Mouse (Mus musculus): ENCODE results near the gene Ldb1. TPM values are rescaled to one million over a fixed set of nuclear protein-coding genes. Genes with fewer than 3 reads are reported as not detected.

Ldb1 gene
- polyA plus RNA-seq, 1 experiment from 2014 or later = 82.5 TPM

GRCm38 (mm10) chr19:46078535-46078934 lies 33.5 kb upstream of the Ldb1 start:
- H3K9ac ChIP-seq (ENCODE audit: low read depth, low read length) = no peak overlapping the region
- peaks cover 12% of the 10 kb centered on the region for H3K4me1 ChIP-seq (replicated peaks; ENCODE audit: insufficient read depth, low read length)
- no peak overlapping the region for H3K27ac ChIP-seq
- no peak overlapping the region for H3K4me3 ChIP-seq (replicated peaks; ENCODE audit: low read depth, low read length)
- no peak for TF ChIP-seq CTCF (IDR thresholded peaks at IDR 0.05; ENCODE audit: low read depth)
- DNase-seq (ENCODE audit: low spot score) = no peak
- H3K27me3 ChIP-seq (ENCODE audit: insufficient read depth, low read length) = no peaks in the 10 kb centered on the region
- H3K36me3 ChIP-seq (ENCODE audit: insufficient read depth, low read length) = peaks cover 49% of the 10 kb centered on the region
- H3K9me3 ChIP-seq (replicated peaks; ENCODE audit: low read length) = no peaks in the 10 kb centered on the region
- ATAC-seq (replicated peaks; ENCODE audit: low FRiP score, low read depth) = no peak
- H3K4me2 ChIP-seq (ENCODE audit: low read length) = no peak overlapping the region
- WGBS = 62% methylated on average over 3 of the region's 3 CpGs

GRCm38 (mm10) chr19:46075616-46076607 lies 30.9 kb upstream of the Ldb1 start, which contains the start of gene Nolc1:
Gene Nolc1, plus strand, starts transcription at chr19:46075863.
- under 1% methylated on average over 66 of the region's 66 CpGs for WGBS
- DNase-seq (ENCODE audit: low spot score) = peak; percentile 99
- peak within 1 kb of the TSS; percentile 61 for H3K4me2 ChIP-seq (ENCODE audit: low read length)
- H3K4me3 ChIP-seq (replicated peaks; ENCODE audit: low read depth, low read length) = peak within 1 kb of the TSS; percentile 72
- peaks cover 36% of the 10 kb centered on the region for H3K36me3 ChIP-seq (ENCODE audit: insufficient read depth, low read length)
- peak within 1 kb of the TSS; percentile 51; the same call in 1 of the 2 replicates for H3K27ac ChIP-seq
- H3K4me1 ChIP-seq (replicated peaks; ENCODE audit: insufficient read depth, low read length) = peaks cover 12% of the 10 kb centered on the region
- H3K9me3 ChIP-seq (replicated peaks; ENCODE audit: low read length) = no peaks in the 10 kb centered on the region
- ATAC-seq (replicated peaks; ENCODE audit: low FRiP score, low read depth) = peak; percentile 95
- H3K9ac ChIP-seq (ENCODE audit: low read depth, low read length) = peak within 1 kb of the TSS; percentile 68
- H3K27me3 ChIP-seq (ENCODE audit: insufficient read depth, low read length) = no peaks in the 10 kb centered on the region
- peak; percentile 32; the same call in 1 of the 2 replicates for TF ChIP-seq CTCF (IDR thresholded peaks at IDR 0.05; ENCODE audit: low read depth)

DNA sequence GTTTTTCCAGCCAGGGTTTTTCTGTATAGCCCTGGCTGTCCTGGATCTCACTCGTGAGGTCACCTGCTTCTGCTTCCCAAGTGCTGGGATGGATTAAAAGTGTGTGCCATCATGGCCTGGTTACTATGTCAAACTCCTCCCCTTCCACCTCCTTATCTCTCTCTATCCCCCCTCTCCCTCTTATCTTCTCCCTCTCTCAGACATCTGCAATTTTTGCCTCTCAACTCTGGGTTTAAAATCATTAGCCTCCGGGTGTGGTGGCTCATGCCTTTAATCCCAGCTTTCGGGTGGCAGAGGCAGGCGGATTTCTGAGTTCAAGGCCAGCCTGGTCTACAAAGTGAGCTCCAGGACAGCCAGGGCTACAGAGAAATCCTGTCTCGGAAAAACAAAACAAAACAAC lies 29.3 kb upstream of the Ldb1 start:
- DNase-seq (ENCODE audit: low spot score) (no peak), ATAC-seq (replicated peaks; ENCODE audit: low FRiP score, low read depth) (no peak)
- 93% methylated on average over 5 of the region's 5 CpGs for WGBS
- Histone ChIP-seq H3K4me2 (ENCODE audit: low read length) (no peak overlapping the region), H3K27me3 (ENCODE audit: insufficient read depth, low read length) (no peaks in the 10 kb centered on the region), H3K27ac (no peak overlapping the region), H3K4me1 (replicated peaks; ENCODE audit: insufficient read depth, low read length) (peaks cover 12% of the 10 kb centered on the region), H3K9ac (ENCODE audit: low read depth, low read length) (no peak overlapping the region), H3K36me3 (ENCODE audit: insufficient read depth, low read length) (peaks cover 30% of the 10 kb centered on the region), H3K9me3 (replicated peaks; ENCODE audit: low read length) (no peaks in the 10 kb centered on the region), H3K4me3 (replicated peaks; ENCODE audit: low read depth, low read length) (no peak overlapping the region)
- TF ChIP-seq CTCF (IDR thresholded peaks at IDR 0.05; ENCODE audit: low read depth) = no peak

GRCm38 (mm10) chr19:46073285-46073684 lies 28.3 kb upstream of the Ldb1 start:
- Histone ChIP-seq H3K27me3 (ENCODE audit: insufficient read depth, low read length) (no peaks in the 10 kb centered on the region), H3K9me3 (replicated peaks; ENCODE audit: low read length) (no peaks in the 10 kb centered on the region), H3K36me3 (ENCODE audit: insufficient read depth, low read length) (peaks cover 25% of the 10 kb centered on the region), H3K27ac (no peak overlapping the region), H3K4me2 (ENCODE audit: low read length) (no peak overlapping the region), H3K9ac (ENCODE audit: low read depth, low read length) (no peak overlapping the region), H3K4me1 (replicated peaks; ENCODE audit: insufficient read depth, low read length) (peaks cover 12% of the 10 kb centered on the region), H3K4me3 (replicated peaks; ENCODE audit: low read depth, low read length) (no peak overlapping the region)
- no peak for TF ChIP-seq CTCF (IDR thresholded peaks at IDR 0.05; ENCODE audit: low read depth)
- DNase-seq (ENCODE audit: low spot score) (no peak), ATAC-seq (replicated peaks; ENCODE audit: low FRiP score, low read depth) (no peak)
- 84% methylated on average over 7 of the region's 7 CpGs for WGBS

DNA sequence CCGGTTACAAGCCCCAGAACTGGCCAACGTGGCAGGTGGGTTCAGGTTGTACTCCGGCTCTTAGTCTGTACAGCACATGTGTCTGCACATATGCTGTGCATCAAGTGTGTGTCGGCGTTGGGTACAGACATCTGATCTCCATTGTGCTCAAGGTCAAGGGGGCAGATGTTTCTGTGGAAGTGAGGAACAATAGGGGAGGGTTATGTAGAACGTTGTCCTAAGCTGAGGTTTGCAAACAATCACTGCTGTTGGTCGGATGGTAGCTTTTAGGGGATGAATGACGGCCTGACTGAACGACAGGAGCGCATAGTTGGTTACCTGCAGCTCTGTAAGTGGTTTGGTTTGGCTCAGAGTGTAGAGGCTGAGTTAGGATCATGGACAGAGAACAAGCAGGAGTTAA lies 23.0 kb upstream of the Ldb1 start:
- Histone ChIP-seq H3K27me3 (ENCODE audit: insufficient read depth, low read length) (no peaks in the 10 kb centered on the region), H3K9me3 (replicated peaks; ENCODE audit: low read length) (no peaks in the 10 kb centered on the region), H3K4me2 (ENCODE audit: low read length) (no peak overlapping the region), H3K4me1 (replicated peaks; ENCODE audit: insufficient read depth, low read length) (no peaks in the 10 kb centered on the region), H3K27ac (no peak overlapping the region), H3K4me3 (replicated peaks; ENCODE audit: low read depth, low read length) (no peak overlapping the region), H3K36me3 (ENCODE audit: insufficient read depth, low read length) (peaks cover 63% of the 10 kb centered on the region), H3K9ac (ENCODE audit: low read depth, low read length) (no peak overlapping the region)
- no peak for TF ChIP-seq CTCF (IDR thresholded peaks at IDR 0.05; ENCODE audit: low read depth)
- WGBS = 74% methylated on average over 10 of the region's 10 CpGs
- DNase-seq (ENCODE audit: low spot score) = no peak
- ATAC-seq (replicated peaks; ENCODE audit: low FRiP score, low read depth) = no peak

DNA sequence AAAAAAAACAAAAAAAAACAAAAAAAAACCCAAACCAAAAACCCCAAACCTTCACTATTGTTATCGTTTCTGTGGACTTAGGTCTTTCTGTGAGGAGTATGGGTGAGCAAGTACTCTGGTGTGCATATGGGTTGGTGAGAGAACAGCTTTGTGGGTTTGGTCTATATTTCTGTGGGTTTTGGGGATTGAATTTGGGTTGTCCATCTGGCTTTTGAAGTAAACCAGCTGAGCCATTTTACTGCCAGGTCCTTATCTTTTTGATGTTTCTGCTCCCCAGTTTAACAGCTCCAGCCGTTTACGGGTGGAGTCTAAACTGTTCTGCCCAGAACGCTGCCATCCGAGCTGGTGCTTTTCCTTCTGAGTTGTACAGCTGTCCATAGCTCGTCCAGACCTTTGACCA lies 15.8 kb upstream of the Ldb1 start:
- WGBS = 66% methylated on average over 6 of the region's 6 CpGs
- Histone ChIP-seq H3K4me2 (ENCODE audit: low read length) (no peak overlapping the region), H3K27me3 (ENCODE audit: insufficient read depth, low read length) (no peaks in the 10 kb centered on the region), H3K4me3 (replicated peaks; ENCODE audit: low read depth, low read length) (no peak overlapping the region), H3K9ac (ENCODE audit: low read depth, low read length) (no peak overlapping the region), H3K36me3 (ENCODE audit: insufficient read depth, low read length) (peaks cover 41% of the 10 kb centered on the region), H3K4me1 (replicated peaks; ENCODE audit: insufficient read depth, low read length) (0 out of 2 replicates have a peak, but pooled peaks cover 9% of the 10 kb centered on the region), H3K27ac (no peak overlapping the region), H3K9me3 (replicated peaks; ENCODE audit: low read length) (no peaks in the 10 kb centered on the region)
- no peak for TF ChIP-seq CTCF (IDR thresholded peaks at IDR 0.05; ENCODE audit: low read depth)
- no peak for DNase-seq (ENCODE audit: low spot score)
- ATAC-seq (replicated peaks; ENCODE audit: low FRiP score, low read depth) = no peak
